Mouse (Mus musculus) thymus, adult 2 months (tissue): ENCODE results near the gene Phf23.

Source experiments
- CTCF ChIP-seq: fragments of 200-500 bp; IDR thresholded peaks from 2 replicates; pipeline ENCODE4 v1.5.1; 2012; ENCODE audit warnings: mild to moderate bottlenecking, control low read depth, low read length, moderate library complexity, borderline replicate concordance; ENCODE audit not compliant: control insufficient read depth, poor library complexity, insufficient read depth; ENCODE audit errors: extremely low read depth
- POLR2A ChIP-seq: fragments of 200-500 bp; IDR thresholded peaks from 2 replicates; pipeline ENCODE4 v1.6.1; 2012; ENCODE audit warnings: mild to moderate bottlenecking, low read length, control low read depth, moderate library complexity; ENCODE audit not compliant: control insufficient read depth, poor library complexity, insufficient read depth; ENCODE audit errors: extremely low read depth

GRCm38 (mm10) chr11:69945997-69946891, 49.3 kb upstream of the Phf23 start:
- TF ChIP-seq CTCF (no peak), POLR2A (no peak)
